Mouse (Mus musculus) liver, embryonic 14.5 days (tissue): Measurements from ENCODE around the gene Rbms2.
A peak's percentile ranks its signal among the peaks of the same experiment; 100 is the strongest.

Experiments
- CTCF ChIP-seq: IDR thresholded peaks from 2 replicates; pipeline ENCODE4 v1.5.1; 2016; ENCODE audit warnings: antibody characterized with exemption, low read depth, control low read depth
- EP300 ChIP-seq: IDR thresholded peaks from 2 replicates; pipeline ENCODE4 v1.6.1; 2016; ENCODE audit warnings: antibody characterized with exemption, low read depth

GRCm38 (mm10) chr10:128140236-128140952 lies 39.7 kb downstream of the Rbms2 start:
- TF ChIP-seq CTCF (peak; percentile 82), EP300 (no peak)
